Mouse (Mus musculus): ENCODE measurements around the gene Ttc3. TPM values are rescaled to one million over a fixed set of nuclear protein-coding genes. Genes with fewer than 3 reads are reported as not detected.

The Ttc3 gene
- 36.6 TPM for polyA plus RNA-seq (2017; shearing (Covaris generic))

DNA sequence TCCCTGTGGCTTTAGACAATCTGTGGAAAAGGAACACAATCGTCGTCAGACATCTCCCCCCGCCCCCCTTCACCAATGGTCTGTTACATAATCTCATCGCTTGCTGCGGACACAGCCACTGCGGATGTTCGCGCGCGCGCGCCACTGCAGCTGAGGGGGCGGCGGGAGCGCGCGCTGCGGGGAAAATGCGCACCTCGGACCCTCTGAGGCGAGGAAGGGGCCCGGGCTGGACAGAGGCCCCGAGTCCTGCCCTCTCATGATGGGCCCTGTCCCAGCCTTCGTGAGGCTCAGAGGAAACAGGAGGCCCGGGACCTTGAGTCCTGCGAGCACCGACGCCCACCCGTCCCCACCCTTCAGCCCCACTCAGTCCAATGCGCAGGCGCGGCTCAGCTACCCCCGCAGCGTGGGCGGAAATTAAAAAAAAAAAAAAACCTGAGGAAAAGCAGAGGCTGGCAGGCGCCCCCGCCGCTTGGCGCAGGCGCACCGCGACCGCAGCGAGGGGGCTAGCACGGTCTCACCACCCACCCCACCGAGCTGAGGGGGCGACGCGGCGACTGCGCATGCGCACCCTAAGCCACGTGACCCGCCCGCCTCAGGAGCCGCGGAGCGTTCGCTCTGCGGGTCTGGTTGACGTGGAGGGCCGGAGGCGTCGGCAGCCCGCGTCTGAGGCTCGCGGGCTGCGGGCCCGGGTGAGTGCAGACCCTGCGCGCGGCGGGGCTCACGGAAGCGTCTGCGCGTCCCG is at the start of gene Ttc3:
Gene Ttc3 (plus strand): TSS at position 446 of the 742 bp plus-strand sequence.

DNA sequence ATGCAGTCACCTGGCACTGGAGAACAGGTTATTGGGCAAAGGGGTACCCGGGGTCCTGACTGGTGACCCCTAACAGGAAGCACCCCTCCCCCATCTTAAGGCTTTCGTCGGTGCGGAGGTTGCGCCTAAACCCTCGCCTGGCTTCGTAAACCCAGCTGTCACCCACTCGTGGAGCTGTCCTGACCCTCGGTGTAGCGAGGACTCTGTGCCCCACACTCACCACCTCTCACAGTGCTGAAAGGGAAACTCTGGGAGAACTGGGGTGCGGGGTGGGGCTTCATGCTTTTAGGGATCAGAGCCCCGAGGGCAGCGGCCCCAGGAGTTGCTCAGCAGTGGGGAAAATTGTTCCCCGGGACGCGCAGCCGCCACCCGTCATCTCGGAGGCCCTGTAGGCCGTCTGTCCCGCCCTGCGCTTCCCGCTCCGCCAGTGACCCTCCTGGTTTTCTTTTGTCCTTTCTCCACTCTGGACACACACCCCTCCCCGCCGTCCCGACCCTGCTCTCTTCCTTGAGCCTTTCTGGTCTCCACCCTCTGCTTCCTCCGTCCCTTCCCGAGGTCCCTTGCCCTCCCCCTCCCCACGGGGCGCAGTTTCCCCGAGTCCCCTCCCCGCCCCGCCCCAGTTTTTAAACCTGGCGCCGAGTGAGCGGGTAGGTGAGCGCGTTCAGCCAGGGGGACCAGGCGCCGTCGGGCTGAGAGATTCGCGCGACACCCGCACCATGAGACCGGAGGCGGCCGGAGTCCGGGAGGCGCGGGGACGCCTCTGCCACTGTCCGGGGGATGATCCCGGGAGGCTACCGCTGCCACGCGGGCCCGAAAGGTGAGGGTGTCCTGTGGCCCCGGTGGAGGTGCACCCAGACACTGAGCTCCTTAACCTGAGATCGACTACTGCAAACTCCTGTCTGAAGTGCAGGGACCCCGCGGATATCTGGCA is 42.4 kb upstream of the Ttc3 start, which contains the start of gene Ripply3:
Gene Ripply3 (plus strand): TSS at position 640 of the 931 bp plus-strand sequence.

DNA sequence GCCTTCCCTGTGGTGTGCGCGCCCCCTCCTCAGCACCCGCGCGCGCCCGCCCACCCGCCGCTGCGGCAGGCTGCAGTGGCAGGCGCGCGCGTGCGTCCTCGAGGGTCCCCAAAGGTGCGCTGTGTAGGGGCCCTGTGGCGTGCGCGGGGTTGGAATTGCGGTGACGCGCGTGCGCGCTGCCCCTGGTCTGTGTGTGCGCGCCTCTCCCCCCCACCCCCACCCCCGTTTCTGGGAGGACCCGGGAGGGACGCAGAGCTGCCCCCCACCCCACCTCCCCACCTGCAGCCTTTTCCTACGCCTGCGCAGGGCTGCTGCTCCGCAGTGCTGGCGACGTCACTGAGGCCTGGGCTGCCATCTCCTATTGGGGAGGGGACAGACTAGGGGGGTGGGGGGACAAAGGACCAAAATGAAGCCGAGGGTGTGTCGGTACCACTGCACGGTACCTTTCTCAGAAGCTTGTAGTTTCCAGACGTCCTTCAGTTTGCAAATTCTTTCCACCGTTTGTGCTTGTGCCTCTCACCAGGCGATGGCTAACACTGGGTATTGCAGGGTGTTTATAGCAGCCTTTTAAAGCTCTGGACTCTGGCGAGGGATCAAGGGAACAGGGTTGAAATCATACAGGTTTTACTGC is 998 bp downstream of the Ttc3 start, which contains the start of gene Pigp:
Gene Pigp (minus strand): TSS at position 542 of the 631 bp plus-strand sequence.

Other genes with a start within 250 kb of the Ttc3 start
- gene Hlcs, start 57.0 kb upstream of the Ttc3 start, polyA plus RNA-seq (2017; shearing (Covaris generic)): 16.3 TPM
- gene Ripply3, start 42.2 kb upstream of the Ttc3 start, polyA plus RNA-seq (2017; shearing (Covaris generic)): not detected
- 57.2 TPM for gene Pigp, start 1.2 kb downstream of the Ttc3 start, polyA plus RNA-seq (2017; shearing (Covaris generic))
- gene Vps26c, start 156.2 kb downstream of the Ttc3 start, polyA plus RNA-seq (2017; shearing (Covaris generic)): 24.0 TPM
- gene Dyrk1a, start 199.4 kb downstream of the Ttc3 start, polyA plus RNA-seq (2017; shearing (Covaris generic)): 49.8 TPM

Measured in effector memory CD4-positive, alpha-beta T cell, adult 7 months (primary cell).